Mouse (Mus musculus): ENCODE data around the gene Plxna4.

Plxna4 gene

DNA sequence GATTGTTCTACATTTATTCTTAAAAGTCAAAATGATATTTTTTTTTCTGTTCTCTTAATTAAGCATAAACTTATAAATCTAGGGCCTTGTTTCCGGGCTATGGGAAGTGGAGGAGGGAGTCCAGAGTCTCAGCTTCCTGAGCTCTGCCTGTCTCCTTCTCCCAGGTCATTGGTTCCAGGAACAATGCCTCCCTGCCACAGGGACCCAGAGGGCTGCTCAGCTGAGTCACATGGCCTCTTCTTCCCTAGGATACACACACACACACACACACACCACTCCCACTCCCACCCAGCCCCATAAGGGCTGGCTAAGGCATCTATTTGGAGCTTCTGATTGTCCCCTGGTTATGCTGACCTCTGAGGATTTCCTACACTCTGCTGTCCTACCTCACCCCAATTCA lies 107.3 kb downstream of the Plxna4 start:
- no peak for ATAC-seq (ENCODE audit: insufficient number of reproducible peaks, low FRiP score, low TSS enrichment)

DNA sequence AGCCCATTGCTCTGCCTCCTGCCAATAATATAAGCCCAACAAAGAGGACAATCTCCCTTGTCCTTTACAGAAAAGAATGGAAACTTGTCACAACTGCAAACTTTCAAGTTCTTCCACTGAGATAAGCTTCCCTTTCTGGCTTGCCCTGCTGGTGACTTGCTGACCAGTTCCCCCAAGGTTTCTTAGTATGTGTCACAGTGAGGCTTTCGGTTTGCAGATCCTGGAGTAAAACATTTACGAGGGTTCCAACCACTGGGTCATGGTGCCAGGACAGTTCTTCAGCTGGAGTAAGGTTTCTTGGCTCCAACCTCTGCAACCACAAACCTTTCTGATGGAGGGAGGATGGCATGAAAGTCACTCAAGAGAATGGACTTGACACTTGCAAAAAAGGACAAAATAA lies 108.2 kb downstream of the Plxna4 start:
- no peak for ATAC-seq (ENCODE audit: insufficient number of reproducible peaks, low FRiP score, low TSS enrichment)

DNA sequence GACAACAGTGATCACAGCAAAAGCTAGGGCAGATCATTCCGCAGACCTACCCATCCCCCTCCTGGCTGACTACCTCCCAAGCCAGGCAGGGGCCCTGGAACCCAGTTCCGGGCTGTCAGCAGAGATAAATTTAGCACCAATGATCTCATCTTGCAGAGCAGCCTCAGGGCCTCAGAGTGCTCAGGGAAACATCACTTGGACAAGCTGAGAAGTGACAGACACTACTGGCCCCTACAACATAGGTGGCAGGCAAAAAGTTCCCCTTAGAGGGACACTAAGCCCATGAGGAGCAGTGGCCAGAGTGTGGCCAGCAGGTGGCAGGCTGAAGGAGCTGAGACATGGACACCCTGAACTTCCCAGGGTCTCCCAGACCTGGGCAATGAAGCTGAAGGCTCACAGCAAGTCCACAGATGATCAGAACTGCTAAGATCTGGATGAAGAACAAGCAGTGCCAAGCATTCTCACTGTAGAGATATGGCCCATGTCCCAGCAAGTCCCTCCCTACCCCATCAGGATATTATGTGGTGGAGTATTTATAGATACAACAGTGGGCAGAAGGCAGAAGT lies 108.7 kb downstream of the Plxna4 start:
- peak; percentile 90 for ATAC-seq (ENCODE audit: insufficient number of reproducible peaks, low FRiP score, low TSS enrichment)

DNA sequence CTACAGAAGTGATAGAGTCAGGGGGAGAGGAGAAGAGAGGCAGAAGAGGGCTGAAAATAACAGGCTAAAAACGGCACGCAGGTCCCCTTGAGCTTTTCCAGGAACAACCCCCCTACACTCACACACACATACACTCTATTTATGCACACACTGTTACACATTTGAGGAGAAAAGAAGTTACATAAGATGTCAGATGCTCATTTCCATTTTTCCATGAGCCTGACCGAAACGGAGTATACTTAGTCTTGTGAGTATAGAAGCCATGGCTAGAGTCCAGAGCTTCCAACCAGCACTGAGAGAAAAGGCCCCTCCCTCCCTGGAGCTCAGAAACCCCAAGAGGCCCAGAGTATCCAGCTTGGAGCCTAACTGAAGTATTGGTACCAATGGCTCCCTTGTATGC lies 112.0 kb downstream of the Plxna4 start:
- no peak for ATAC-seq (ENCODE audit: insufficient number of reproducible peaks, low FRiP score, low TSS enrichment)

DNA sequence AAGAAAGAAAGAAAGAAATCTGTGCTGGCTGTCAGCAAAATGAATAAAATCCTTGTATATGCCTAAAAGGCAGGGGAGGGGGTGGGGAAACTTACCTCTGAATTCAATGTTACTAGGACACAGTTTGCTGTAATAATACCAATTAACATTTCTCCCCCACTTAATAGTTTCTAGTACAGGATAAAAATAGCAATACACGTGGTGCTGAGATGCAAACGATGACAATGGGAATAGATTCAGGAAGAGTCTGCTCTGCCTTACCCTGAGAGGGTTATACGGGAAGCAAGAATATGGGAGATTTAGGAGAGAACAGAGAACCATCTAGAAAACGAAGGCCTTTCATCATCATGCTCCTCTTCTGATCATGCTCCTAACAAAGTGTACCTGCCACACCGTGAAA lies 115.9 kb downstream of the Plxna4 start:
- ATAC-seq (ENCODE audit: insufficient number of reproducible peaks, low FRiP score, low TSS enrichment) = no peak

DNA sequence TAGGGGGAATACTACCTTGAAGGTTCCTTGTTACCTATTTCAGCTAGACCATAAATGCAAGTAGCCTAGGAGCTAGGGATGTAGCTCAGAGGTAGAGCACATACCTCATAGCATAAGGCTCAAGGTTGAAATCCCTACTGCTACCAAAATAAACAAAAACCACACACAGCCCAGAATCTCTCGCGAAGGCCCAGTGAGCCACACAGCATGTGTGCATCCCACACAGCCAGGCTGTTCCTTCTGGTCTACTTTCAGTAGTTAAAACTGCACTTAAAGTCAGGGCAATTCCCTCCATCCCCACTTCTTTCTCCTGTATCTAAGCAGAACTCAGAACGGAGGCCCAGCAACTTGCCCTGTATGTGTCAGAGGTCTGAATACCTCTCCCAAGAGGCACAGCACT lies 116.4 kb downstream of the Plxna4 start:
- no peak for ATAC-seq (ENCODE audit: insufficient number of reproducible peaks, low FRiP score, low TSS enrichment)

DNA sequence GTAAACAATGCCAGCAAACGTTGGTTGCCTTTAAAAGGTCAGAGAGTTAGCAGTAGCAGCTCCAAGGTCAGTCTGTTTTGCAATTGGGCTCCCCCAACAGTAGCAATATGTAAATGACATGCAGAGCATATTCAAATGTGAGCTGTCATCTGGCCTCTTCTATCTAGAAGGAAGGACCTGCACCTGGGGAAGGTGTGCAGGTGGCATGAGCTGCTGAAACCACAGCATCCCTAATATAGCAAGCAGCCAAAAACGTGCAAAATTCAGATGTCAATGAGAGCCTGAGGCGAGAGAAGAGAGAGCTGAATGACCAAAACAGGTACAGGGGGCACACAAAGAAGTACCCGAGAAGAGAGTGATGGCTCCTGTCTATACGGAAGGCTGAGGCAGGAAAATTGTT lies 118.8 kb downstream of the Plxna4 start:
- no peak for ATAC-seq (ENCODE audit: insufficient number of reproducible peaks, low FRiP score, low TSS enrichment)

DNA sequence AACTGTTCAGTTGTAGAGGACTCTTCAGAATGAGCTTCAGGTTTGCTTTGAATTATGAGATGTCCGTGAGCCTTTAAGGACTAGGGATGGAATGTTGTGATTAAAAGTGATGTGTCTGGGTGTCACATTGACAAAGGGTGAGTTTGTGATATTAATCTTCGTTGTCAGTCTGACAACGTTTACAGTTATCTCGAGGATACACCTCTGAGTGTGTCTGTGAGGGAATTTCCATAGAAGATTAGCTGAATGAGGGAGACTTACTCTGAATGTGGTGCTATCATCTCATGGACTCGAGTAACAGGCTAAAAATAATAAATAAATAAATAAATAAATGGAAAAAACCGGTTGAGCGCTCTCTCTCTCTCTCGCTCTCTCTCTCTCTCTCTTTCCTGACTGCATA lies 122.9 kb downstream of the Plxna4 start:
- no peak for ATAC-seq (ENCODE audit: insufficient number of reproducible peaks, low FRiP score, low TSS enrichment)

DNA sequence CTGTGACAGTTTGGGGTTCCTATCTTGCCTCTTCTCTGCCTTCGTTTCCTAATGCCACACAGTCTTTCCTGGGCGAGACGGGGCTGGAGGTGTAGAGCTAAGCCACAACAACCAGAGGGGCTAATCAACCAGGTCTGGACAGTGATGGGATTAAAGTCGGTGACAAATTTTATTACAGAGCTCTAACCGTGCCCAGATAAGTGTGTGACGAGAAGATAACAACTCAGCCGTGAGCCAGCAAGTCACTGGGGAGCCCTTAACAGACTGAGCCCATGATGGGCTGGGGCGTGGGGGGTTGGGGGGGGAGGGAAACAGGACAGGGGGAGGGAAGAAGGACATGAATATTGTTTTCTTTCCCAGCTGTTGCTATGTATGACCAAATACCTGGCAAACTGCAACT lies 123.4 kb downstream of the Plxna4 start:
- no peak for ATAC-seq (ENCODE audit: insufficient number of reproducible peaks, low FRiP score, low TSS enrichment)

DNA sequence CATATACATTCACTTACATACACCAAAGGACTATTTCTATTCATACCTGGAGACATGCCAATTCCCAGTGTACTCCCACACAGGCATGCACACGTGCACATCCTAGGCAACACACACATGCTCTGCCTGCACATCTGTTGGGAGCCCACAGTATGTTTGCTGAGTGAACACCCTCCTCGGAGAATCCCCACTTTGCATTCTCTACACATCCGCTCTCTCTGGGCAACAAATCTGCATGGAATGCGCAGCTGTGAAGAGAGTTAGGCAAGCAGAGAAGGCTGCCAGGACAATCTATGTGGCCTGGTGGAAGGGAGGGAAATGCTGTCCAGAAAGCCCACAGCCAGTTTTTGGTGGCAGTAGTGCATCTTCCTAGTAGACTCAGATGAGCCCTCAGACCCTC lies 123.9 kb downstream of the Plxna4 start:
- no peak for ATAC-seq (ENCODE audit: insufficient number of reproducible peaks, low FRiP score, low TSS enrichment)

DNA sequence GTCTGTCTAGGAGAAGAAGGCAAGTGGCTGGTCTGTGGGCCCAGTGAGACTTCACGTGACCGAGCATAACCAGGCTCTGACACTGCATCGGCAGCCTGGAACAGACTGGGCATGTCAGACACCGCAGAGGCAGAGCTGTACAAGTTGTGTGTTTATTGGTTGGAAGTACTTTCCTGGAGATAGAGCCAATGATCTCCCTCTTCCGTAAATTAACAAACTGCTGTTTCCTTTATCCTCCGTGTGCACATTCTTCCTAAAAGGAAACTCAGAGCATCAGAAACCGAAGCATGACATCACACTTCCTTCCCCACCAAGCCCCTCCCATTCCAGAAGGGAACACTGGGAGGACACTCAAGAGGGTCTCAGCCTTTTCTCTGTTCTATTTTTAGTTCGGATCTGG lies 127.6 kb downstream of the Plxna4 start:
- no peak for ATAC-seq (ENCODE audit: insufficient number of reproducible peaks, low FRiP score, low TSS enrichment)

DNA sequence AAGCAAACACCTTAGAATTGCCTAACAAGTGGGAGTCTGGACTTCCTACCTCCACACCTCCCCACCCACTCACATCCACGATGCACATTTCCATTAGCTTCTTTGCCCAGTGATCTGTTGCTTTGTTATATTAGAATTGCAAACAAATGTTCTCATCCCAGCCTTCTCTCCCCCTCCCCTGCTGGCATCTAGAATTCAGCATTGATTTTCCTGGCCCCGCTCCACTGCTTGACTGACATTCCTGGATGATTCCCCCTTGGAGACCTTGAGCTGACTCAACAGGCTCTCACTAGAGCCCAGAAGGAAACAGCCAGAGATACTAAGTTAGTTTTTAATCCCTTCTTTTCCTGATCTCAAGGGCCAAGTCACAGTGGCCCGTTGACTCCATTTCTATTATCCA lies 131.4 kb downstream of the Plxna4 start:
- ATAC-seq (ENCODE audit: insufficient number of reproducible peaks, low FRiP score, low TSS enrichment) = no peak

DNA sequence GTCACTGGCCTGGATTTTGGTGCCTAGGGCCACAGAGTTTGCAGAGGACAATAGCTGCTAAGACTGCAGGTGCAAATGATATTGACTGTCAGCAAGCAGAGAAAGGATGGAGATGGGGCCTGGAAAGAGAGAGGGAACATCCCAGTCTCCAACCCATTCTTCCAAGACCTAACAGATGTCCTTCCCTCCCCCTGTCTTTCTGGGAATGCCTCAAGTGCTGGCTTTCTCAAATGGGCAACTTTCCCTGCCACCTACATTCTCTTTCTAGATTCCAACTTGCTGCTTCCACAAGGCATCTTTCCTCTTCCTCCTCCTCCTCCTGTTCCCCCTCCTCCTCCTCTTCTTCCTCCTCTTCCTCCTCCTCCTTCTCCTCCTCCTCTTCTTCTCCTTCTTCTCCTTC lies 136.1 kb downstream of the Plxna4 start:
- no peak for ATAC-seq (ENCODE audit: insufficient number of reproducible peaks, low FRiP score, low TSS enrichment)

DNA sequence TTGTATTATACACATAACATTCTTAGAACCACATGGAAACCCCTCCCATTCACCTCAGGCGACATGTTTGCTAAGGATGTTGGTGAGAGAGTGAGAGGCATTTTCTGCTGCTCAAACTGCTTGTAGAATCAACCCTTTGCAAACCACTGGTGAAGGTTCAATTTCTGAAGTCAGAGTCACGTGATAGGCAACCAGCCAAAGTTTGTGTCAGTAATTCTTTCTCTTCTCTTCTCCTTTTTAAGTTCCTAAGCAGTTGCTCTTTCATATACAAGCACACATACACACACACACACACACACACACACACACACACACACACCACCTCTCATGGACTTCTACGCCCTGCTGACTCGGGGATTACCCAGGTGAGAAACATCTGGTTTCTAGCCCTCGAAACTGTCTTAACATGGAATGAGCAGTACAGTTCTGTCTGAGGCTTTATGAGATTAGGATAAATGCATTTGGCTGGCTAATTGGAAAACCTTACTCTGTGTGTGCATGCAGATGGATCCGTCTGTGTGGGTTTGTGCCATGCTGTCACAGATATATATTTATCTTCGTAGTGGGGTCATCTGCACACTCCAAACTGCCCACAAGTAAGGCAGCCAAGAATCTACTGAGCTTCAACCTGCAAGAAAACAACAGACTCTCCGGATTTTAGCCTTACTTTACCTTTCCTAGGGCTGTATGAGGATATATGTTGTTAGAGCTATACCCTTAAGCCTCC lies 138.6 kb downstream of the Plxna4 start:
- ATAC-seq (ENCODE audit: insufficient number of reproducible peaks, low FRiP score, low TSS enrichment) = no peak

DNA sequence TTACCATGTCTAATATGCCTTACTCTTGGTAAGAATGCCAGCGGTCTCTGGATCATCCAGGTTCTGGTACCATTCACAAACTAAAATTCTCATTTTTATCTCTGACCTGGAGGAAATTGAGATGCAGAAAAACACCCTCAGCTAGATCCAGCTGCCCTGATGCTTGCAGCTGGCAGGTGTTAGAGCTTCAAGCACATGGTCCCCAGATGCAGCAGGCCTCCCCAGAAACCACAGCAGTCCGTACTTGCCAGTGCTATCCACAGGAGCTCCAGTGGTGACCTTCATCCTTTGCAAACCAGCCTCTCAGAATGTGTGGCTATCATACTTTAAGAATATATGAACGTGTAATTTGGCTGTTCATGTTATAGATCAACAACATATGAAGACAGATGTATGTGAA lies 139.2 kb downstream of the Plxna4 start:
- no peak for ATAC-seq (ENCODE audit: insufficient number of reproducible peaks, low FRiP score, low TSS enrichment)

DNA sequence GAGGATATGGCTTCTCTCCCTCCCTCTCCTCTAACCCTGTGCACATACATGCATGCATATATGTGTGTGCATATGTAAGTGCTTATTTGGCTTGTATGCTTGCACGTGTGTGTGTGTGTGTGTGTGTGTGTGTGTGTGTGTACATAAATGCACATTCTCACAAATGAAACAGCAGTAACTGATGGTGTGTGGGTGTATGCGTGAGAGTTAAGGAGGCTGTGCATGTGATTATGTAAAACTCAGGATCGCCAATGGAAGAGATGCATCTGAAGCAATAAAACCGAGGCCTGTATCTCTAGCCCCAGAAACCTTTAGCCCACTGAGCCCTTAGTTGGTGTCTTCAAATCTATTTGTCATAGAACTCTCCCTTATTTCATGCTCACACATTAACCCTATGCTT lies 141.7 kb downstream of the Plxna4 start:
- no peak for ATAC-seq (ENCODE audit: insufficient number of reproducible peaks, low FRiP score, low TSS enrichment)

DNA sequence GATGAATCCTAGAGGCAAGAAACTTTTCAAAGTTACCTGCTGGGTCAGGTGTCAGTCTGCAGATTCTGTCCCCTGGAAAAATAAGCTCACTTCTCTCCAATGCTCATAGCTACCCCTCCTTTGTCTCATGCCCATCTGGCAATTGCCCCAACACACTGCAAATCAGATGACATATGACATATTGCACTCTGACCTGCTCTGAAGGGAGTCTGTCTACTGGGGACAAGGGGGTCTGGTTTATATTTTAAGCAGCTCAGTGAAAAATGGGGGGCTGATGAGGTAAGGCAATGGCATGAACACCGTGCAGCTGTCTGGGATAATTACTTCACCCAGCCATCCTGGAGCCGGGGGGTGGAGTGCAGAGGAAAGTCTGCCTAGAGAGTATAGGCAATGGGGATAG lies 142.7 kb downstream of the Plxna4 start:
- ATAC-seq (ENCODE audit: insufficient number of reproducible peaks, low FRiP score, low TSS enrichment) = no peak

DNA sequence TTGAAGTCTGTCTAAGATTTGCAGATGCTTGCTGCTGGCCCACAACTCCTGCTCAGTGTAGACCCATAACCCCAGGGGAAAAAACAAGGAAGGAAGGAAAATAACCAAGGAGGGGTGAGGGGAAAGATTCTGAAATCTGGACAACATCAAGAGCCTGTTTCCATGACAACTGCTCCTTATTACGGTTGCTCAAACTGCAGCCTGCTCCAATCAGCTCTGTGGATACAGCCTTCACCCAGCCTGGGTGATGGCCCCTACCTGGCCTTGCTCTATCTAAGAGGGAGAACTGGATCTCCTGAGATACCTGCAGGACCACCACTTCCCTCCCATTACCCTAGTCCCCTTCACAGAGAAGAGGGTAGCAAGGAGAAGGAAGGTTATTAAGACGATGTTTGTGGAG lies 143.6 kb downstream of the Plxna4 start:
- ATAC-seq (ENCODE audit: insufficient number of reproducible peaks, low FRiP score, low TSS enrichment) = no peak

DNA sequence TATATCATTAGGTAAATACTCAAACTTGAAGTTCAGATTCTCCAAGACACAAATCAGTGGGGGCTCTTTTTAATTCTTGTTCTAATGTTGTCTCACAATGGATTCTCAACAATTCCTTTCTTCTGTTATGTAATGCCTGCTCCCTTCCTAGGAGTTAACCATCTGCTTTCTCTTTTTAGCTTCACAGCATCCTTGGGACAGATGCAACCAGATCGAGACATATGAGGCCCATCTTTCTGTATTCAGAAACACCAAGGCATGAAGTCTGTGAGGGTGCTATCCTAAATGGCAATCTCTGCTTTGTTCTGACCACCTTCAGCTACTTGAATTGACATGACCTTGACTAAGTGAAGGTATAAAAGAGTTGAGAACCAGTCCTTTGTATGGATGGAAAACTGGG lies 144.3 kb downstream of the Plxna4 start:
- ATAC-seq (ENCODE audit: insufficient number of reproducible peaks, low FRiP score, low TSS enrichment) = no peak

DNA sequence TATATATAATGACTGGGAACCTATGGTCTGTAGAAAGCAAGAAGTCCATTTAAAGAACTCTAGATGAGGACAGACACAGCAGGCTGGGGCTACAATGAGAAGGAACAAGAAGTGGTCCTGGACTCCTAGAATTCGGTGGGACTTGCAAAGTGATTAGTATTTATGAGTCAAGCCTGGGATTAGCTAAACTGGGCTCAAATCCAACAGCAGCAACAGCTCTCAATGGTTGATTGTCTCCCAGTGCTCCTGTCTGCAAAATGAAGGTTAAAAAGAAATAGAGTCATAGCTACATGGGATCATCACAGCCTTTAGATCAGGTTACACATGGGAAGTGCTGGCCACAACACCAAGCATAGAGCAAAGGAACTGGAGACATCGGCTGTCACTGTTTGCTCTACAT lies 148.6 kb downstream of the Plxna4 start:
- no peak for ATAC-seq (ENCODE audit: insufficient number of reproducible peaks, low FRiP score, low TSS enrichment)

DNA sequence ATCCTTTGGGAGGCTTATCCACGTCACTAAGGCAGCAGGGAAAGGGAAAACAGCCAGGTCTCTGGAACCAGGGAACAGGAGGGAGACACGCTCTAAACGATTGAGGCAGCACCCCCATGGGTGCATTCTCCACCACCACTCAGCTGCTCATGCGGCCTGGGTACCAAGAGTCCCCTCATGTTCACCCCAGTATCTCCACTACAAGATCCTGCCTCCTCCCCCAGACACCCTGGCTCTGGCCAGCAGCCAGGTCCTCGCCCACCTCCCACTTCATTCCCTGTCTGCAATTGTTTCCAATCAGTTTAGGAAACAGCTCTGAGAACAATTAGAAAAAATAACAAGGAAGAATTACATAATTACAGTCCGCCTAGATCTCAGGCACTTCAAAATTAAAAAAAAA lies 150.8 kb downstream of the Plxna4 start:
- no peak for ATAC-seq (ENCODE audit: insufficient number of reproducible peaks, low FRiP score, low TSS enrichment)

DNA sequence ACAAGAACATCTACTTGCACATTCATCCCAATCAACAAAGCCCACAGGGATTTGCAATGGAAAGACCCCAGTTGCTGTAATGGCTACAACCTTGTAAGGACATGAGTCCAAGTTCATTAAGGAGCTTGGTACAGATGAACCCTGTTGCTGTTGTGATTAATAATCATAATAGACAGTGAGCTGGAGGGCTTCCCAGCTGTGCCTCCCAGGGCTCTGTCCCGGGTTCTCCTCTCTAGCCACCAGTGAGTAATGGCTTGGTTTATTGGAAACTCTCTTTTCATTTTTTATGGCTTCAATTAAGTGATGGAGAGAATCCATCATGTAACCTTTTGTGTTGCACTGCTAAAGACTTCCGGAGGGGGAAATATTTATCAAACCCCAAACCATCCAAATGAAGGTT lies 164.9 kb downstream of the Plxna4 start:
- no peak for ATAC-seq (ENCODE audit: insufficient number of reproducible peaks, low FRiP score, low TSS enrichment)

DNA sequence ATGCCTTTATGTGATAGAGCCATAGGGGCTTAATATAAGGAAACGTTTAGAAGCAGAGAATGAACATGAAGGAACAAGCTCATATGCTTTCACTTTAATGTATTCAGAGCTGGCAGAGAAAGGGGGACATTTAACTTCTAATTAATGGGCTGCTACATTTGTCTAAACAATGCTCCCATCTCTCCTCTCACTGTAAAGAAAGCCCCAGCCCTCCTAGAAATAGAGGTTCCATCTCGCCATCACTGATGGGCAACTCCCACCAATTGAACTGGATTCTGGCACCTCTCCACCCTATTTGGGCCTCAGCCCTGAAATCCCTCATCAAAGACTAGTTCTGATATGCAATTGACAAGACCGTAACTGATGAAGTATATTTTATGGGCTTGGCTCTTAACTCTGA lies 167.4 kb downstream of the Plxna4 start:
- no peak for ATAC-seq (ENCODE audit: insufficient number of reproducible peaks, low FRiP score, low TSS enrichment)

All from cerebellum, adult (tissue).